Mouse (Mus musculus): ENCODE results near the gene Col5a3. TPM values are rescaled to one million over a fixed set of nuclear protein-coding genes. Genes with fewer than 3 reads are reported as not detected.

Col5a3 gene
- polyA plus RNA-seq, 1 experiment from 2014 or later = 1.1 TPM

DNA sequence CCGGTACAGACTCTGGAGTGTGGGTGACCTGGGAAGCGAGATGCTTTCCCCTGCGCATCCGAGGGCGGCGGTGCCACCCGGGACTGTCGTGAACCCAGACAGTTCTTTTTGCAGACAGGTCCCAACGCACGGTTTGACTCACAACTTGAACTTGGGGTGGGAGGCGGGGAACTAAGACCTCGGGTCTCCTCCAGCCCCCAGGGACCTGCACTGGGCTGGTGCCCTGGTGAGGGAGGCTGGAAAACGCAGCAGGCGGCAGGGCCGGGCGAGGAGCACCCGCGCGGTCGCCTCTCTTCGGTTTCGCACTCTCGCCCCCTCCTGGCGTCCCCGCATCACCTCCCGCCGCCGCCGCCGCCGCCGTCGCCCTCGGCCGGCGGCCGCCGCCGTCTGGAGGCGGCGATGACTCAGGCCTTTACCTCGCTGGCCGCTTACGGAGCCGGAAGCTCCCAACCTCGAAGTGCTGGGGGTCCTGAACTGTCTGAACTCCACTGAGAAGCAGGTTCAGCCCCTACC, 87.2 kb downstream of the Col5a3 start:
- H3K9ac ChIP-seq (ENCODE audit: low read depth, low read length) = peak overlapping the region; percentile 73

DNA sequence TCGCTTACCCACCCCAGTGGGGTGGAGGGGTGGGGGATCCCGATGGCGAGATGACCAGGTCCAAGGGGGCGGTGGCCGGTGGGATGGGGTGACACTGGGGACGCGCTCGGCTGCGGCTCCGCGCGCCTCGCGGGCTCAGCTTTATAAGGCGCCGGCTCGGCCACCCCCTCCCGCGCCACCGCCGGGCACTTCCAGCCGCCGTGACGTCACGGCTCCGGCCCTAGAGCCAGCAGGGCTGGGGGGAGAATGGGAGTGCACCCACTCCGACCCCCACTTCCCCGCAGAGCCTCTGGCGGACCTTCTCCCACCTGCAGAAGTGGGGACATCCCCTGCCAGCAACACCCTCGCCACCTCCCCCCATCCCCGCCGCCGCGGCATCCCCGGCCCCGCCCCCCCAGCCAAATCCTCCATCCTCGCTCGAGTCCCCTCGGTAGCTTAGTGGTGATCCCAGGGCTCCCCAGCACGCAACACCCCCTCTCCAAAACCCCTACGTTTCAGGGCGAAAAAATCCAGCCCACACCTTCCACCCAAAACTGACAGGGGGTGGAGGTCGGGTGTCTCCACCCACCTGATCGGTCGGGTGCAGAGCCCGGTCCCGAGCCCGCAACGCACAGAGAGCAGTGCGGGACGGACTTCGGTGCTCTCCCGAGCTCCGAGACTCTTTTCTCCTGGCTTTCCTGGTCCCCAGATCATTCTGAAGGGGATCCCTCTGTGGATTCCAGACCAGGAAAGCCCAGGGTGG, 87.8 kb downstream of the Col5a3 start:
- WGBS = 1% methylated on average over 33 of the region's 54 CpGs
- Histone ChIP-seq H3K4me2 (ENCODE audit: low read length) (peak overlapping the region; percentile 95), H3K36me3 (ENCODE audit: control insufficient read depth, insufficient read depth, low read length) (no peaks in the 10 kb centered on the region), H3K9me3 (ENCODE audit: control insufficient read depth, low read length) (no peaks in the 10 kb centered on the region), H3K27me3 (replicated peaks; ENCODE audit: control insufficient read depth, insufficient read depth, low read length) (no peaks in the 10 kb centered on the region; the same call in 1 of the 2 replicates), H3K27ac (ENCODE audit: low read depth, low read length) (no peak overlapping the region; the same call in 1 of the 2 replicates), H3K9ac (ENCODE audit: low read depth, low read length) (peak overlapping the region; percentile 73), H3K4me1 (ENCODE audit: control insufficient read depth, insufficient read depth, low read depth, low read length) (peaks cover 25% of the 10 kb centered on the region), H3K4me3 (ENCODE audit: low read length) (peak overlapping the region; percentile 63)
- peak; percentile 57 for ATAC-seq

More for the DNA sequence above, 87.2 kb downstream of the Col5a3 start:
- Histone ChIP-seq H3K4me1 (ENCODE audit: control insufficient read depth, insufficient read depth, low read depth, low read length) (peaks cover 25% of the 10 kb centered on the region), H3K4me3 (ENCODE audit: low read length) (peak overlapping the region; percentile 63), H3K36me3 (ENCODE audit: control insufficient read depth, insufficient read depth, low read length) (no peaks in the 10 kb centered on the region), H3K27me3 (replicated peaks; ENCODE audit: control insufficient read depth, insufficient read depth, low read length) (no peaks in the 10 kb centered on the region; the same call in 1 of the 2 replicates), H3K4me2 (ENCODE audit: low read length) (peak overlapping the region; percentile 95), H3K9me3 (ENCODE audit: control insufficient read depth, low read length) (no peaks in the 10 kb centered on the region), H3K27ac (ENCODE audit: low read depth, low read length) (no peak overlapping the region; the same call in 1 of the 2 replicates)
- ATAC-seq = peak; percentile 46
- 2% methylated on average over 26 of the region's 46 CpGs for WGBS

DNA sequence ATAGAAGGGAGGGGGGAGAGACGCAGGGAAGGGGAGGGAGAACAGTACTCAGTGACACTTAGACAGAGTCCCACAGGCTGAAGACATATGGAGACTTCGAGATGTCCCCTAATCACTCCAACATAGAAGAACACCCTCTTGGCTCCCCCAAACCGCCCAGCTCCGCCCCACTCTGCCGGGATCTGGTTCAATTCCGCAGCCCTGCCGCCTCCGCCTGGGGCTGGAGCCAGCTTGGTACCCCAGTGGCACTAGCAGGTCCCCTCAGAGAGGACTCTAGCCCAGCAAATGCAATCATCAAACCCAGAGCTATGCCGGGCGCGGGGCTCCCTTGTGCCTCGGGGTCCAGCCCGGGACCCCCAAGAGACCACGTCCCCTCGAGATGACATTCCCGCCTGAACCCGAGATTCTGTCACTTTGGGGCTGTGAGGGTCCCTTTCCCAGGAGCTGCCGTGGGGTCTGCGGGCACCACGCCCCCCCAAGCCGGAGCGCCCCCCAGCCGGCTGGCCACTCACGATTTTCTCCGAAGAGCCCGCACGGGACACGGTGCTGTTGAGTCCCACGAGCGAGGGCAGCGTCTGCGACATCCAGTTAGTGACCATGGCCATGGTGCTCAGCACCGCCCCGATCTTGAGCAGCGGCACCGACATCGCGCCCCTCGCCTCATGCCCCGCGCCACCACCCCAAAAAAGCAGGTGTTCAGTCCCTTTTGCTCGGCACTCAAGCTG, 88.6 kb downstream of the Col5a3 start:
- no peaks in the 10 kb centered on the region for H3K36me3 ChIP-seq (ENCODE audit: control insufficient read depth, insufficient read depth, low read length)
- no peaks in the 10 kb centered on the region; the same call in 1 of the 2 replicates for H3K27me3 ChIP-seq (replicated peaks; ENCODE audit: control insufficient read depth, insufficient read depth, low read length)
- H3K4me1 ChIP-seq (ENCODE audit: control insufficient read depth, insufficient read depth, low read depth, low read length) = peaks cover 25% of the 10 kb centered on the region
- H3K27ac ChIP-seq (ENCODE audit: low read depth, low read length) = no peak overlapping the region
- H3K9me3 ChIP-seq (ENCODE audit: control insufficient read depth, low read length) = no peaks in the 10 kb centered on the region
- peak overlapping the region; percentile 95 for H3K4me2 ChIP-seq (ENCODE audit: low read length)
- WGBS = under 1% methylated on average over 42 of the region's 42 CpGs
- ATAC-seq = peak; percentile 41
- peak overlapping the region; percentile 73 for H3K9ac ChIP-seq (ENCODE audit: low read depth, low read length)
- H3K4me3 ChIP-seq (ENCODE audit: low read length) = peak overlapping the region; percentile 63

DNA sequence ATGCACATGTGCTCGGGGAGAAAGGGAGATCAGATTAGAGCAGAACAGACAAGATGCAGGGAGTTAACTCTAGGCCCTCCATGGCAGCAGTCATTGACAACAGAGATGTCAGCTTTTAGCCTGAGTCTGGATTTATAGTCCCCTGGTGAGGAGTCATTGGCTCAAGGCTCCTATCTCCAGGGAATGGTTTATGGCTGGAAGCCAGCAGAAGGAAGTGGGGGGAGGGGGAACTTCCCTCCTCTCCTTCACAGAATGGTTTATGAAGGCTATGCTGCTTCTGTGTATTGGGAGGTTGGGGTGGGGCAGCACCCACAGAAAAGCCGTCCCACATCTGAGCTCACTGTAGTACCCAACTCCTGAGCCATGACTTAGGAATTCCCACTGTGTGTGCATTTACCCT, 93.3 kb downstream of the Col5a3 start:
- Histone ChIP-seq H3K9ac (ENCODE audit: low read depth, low read length) (no peak overlapping the region), H3K4me3 (ENCODE audit: low read length) (no peak overlapping the region), H3K27me3 (replicated peaks; ENCODE audit: control insufficient read depth, insufficient read depth, low read length) (no peaks in the 10 kb centered on the region), H3K27ac (ENCODE audit: low read depth, low read length) (no peak overlapping the region), H3K9me3 (ENCODE audit: control insufficient read depth, low read length) (no peaks in the 10 kb centered on the region), H3K36me3 (ENCODE audit: control insufficient read depth, insufficient read depth, low read length) (peaks cover 3% of the 10 kb centered on the region; the same call in 1 of the 2 replicates), H3K4me1 (ENCODE audit: control insufficient read depth, insufficient read depth, low read depth, low read length) (peaks cover 15% of the 10 kb centered on the region), H3K4me2 (ENCODE audit: low read length) (no peak overlapping the region)
- 50% methylated on average over 2 of the region's 2 CpGs for WGBS
- no peak for ATAC-seq

Other genes starting within 250 kb of the Col5a3 start
- gene Zfp846, start 233.8 kb downstream of the Col5a3 start, polyA plus RNA-seq (2015; fragmentation: Nextera tagmentation; extraction: Ambion mirVana) = 41.7 and 43.4 TPM in 2 replicates
- gene Ubl5, start 172.2 kb downstream of the Col5a3 start, polyA plus RNA-seq (2015; fragmentation: Nextera tagmentation; extraction: Ambion mirVana) = 428 and 459 TPM in 2 replicates
- 14.6 and 15.6 TPM in 2 replicates for gene Fbxl12, start 170.3 kb downstream of the Col5a3 start, polyA plus RNA-seq (2015; fragmentation: Nextera tagmentation; extraction: Ambion mirVana)
- 70.6 and 76.1 TPM in 2 replicates for gene Pin1, start 163.0 kb downstream of the Col5a3 start, polyA plus RNA-seq (2015; fragmentation: Nextera tagmentation; extraction: Ambion mirVana)
- gene Olfm2, start 68.7 kb downstream of the Col5a3 start, polyA plus RNA-seq (2015; fragmentation: Nextera tagmentation; extraction: Ambion mirVana) = 250 and 269 TPM in 2 replicates
- gene Rdh8, start 3.4 kb upstream of the Col5a3 start, polyA plus RNA-seq (2015; fragmentation: Nextera tagmentation; extraction: Ambion mirVana) = not detected in 2 replicates
- 18.1 and 22.6 TPM in 2 replicates for gene A230050P20Rik, start 53.6 kb upstream of the Col5a3 start, polyA plus RNA-seq (2015; fragmentation: Nextera tagmentation; extraction: Ambion mirVana)
- 15.6 and 18.1 TPM in 2 replicates for gene Angptl6, start 64.7 kb upstream of the Col5a3 start, polyA plus RNA-seq (2015; fragmentation: Nextera tagmentation; extraction: Ambion mirVana)
- gene Ppan, start 73.1 kb upstream of the Col5a3 start, polyA plus RNA-seq (2015; fragmentation: Nextera tagmentation; extraction: Ambion mirVana) = 44.4 and 48.0 TPM in 2 replicates
- 243 and 247 TPM in 2 replicates for gene Eif3g, start 83.6 kb upstream of the Col5a3 start, polyA plus RNA-seq (2015; fragmentation: Nextera tagmentation; extraction: Ambion mirVana)
- gene Dnmt1, start 144.8 kb upstream of the Col5a3 start, polyA plus RNA-seq (2015; fragmentation: Nextera tagmentation; extraction: Ambion mirVana) = 49.5 and 64.2 TPM in 2 replicates
- gene S1pr2, start 161.7 kb upstream of the Col5a3 start, polyA plus RNA-seq (2015; fragmentation: Nextera tagmentation; extraction: Ambion mirVana) = 9.5 and 10.3 TPM in 2 replicates
- 112 and 114 TPM in 2 replicates for gene Mrpl4, start 187.7 kb upstream of the Col5a3 start, polyA plus RNA-seq (2015; fragmentation: Nextera tagmentation; extraction: Ambion mirVana)
- gene Icam1, start 200.9 kb upstream of the Col5a3 start, polyA plus RNA-seq (2015; fragmentation: Nextera tagmentation; extraction: Ambion mirVana) = 3.4 and 5.3 TPM in 2 replicates
- 0.27 and 0.29 TPM in 2 replicates for gene Icam4, start 214.3 kb upstream of the Col5a3 start, polyA plus RNA-seq (2015; fragmentation: Nextera tagmentation; extraction: Ambion mirVana)
- 2.8 and 3.2 TPM in 2 replicates for gene Icam5, start 217.0 kb upstream of the Col5a3 start, polyA plus RNA-seq (2015; fragmentation: Nextera tagmentation; extraction: Ambion mirVana)

Measured in hindbrain, embryonic 16.5 days (tissue).